Mouse (Mus musculus) bone marrow, adult 2 months (tissue): ENCODE measurements around the gene Hoxd9.

Experiments
- CTCF ChIP-seq: fragments of 200-500 bp; IDR thresholded peaks from 2 replicates; pipeline ENCODE4 v1.5.1; 2011; ENCODE audit warnings: low read length, control low read depth; ENCODE audit not compliant: control insufficient read depth, insufficient read depth
- POLR2A ChIP-seq: fragments of 200-500 bp; IDR thresholded peaks from 2 replicates; pipeline ENCODE4 v1.6.1; 2011; ENCODE audit warnings: low read depth, mild to moderate bottlenecking, control low read depth, low read length, borderline replicate concordance; ENCODE audit not compliant: control insufficient read depth

GRCm38 (mm10) chr2:74684106-74684505, 13.4 kb upstream of the Hoxd9 start:
- TF ChIP-seq CTCF, result no peak
- no peak for TF ChIP-seq POLR2A
